ENCODE assay signal across 12 mouse cellular contexts in the genomic region with DNA sequence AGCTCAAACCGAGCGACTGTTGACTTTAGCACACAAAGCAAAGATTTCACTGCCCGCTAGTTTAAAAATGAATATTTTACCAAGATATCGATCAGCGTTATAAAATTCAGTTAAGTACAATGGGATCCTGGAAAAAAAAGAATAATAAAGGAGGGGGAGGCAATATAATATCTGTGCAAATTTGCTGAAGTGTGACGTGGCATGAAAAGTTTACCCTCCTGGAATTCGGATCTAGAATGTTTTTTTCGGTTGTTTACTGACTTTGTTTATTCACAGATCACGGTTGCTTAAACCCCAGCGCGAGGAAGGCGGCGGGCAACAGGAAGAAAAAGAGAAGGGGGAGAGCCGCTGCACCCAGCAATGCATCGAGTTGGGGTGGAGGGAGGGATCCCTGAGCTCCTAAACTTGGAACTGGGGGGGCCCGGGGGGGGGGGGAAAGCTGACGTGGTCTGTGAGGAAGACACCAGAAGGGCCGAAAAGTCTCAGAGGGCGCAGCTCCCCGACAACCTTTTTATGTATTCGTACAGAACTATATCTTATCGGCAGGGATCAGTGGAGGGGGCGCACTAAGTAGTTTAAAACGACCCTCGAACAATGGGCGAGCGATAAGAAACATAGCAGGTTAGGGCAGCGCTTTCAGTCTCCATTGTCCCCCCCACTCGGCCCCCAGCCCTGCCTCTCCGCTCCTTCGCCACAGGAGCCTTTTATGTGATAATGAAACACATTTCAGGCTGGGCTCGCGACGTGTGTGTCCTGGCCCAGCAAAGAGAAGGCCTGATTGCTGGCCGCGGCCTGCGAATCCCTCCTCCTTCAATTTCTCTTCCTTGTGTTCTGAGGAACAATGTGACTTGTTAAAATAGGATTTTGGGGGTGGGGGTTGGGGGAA. TPM values are rescaled to one million over a fixed set of nuclear protein-coding genes. Genes with fewer than 3 reads are reported as not detected.
DNase-seq lines count a peak whose midpoint lies in the region; ATAC-seq and TF ChIP-seq lines count a peak whose summit lies in the region.
"Had no signal": no experiment of that assay in that cellular context is flagged by ENCODE, and none has a peak within 500 bp of the region (broad histone marks: within the 10 kb centered on the region; RNA-seq: fewer than 3 reads in every experiment).

No protein-coding gene starts in this region.

- TF ChIP-seq POLR2A in lung, adult 2 months (IDR thresholded peaks at IDR 0.05; ENCODE audit: borderline replicate concordance, extremely low read depth, low read depth, low read length): no peak

- no peaks in the 10 kb centered on the region; the same call in 1 of the 2 replicates for H3K9me3 ChIP-seq in erythroblast, embryonic 14.5 days (ENCODE audit: control insufficient read depth, low read length)
- H3K9me3 ChIP-seq in intestine, embryonic 15.5 days: no peaks in the 10 kb centered on the region
- H3K9me3 ChIP-seq: embryonic facial prominence, embryonic 13.5 days had no signal

- H3K36me3 ChIP-seq in erythroblast, embryonic 14.5 days (ENCODE audit: control insufficient read depth): no peaks in the 10 kb centered on the region; the same call in 1 of the 2 replicates
- no peaks in the 10 kb centered on the region for H3K36me3 ChIP-seq in intestine, embryonic 15.5 days
- H3K36me3 ChIP-seq: embryonic facial prominence, embryonic 13.5 days had no signal

- no peak overlapping the region for H3K27ac ChIP-seq in intestine, embryonic 15.5 days
- H3K27ac ChIP-seq: embryonic facial prominence, embryonic 13.5 days had no signal

- peak overlapping the region; percentile 46 for H3K4me2 ChIP-seq in intestine, embryonic 15.5 days (replicated peaks)
- H3K4me2 ChIP-seq: embryonic facial prominence, embryonic 13.5 days had no signal

- no peaks in the 10 kb centered on the region for H3K4me1 ChIP-seq in erythroblast, embryonic 14.5 days (ENCODE audit: control insufficient read depth)
- H3K4me1 ChIP-seq in lung, adult 2 months (ENCODE audit: control insufficient read depth, insufficient read depth, low read length): no peaks in the 10 kb centered on the region; the same call in 1 of the 2 replicates
- peaks cover 15% of the 10 kb centered on the region for H3K4me1 ChIP-seq in intestine, embryonic 15.5 days (replicated peaks)

- peaks cover 95% of the 10 kb centered on the region for H3K27me3 ChIP-seq in erythroblast, embryonic 14.5 days (ENCODE audit: control insufficient read depth)
- peaks cover 93% of the 10 kb centered on the region for H3K27me3 ChIP-seq in intestine, embryonic 15.5 days (replicated peaks)

- H3K4me3 ChIP-seq in erythroblast, embryonic 14.5 days (replicated peaks): peak overlapping the region; percentile 53
- H3K4me3 ChIP-seq in lung, adult 2 months (replicated peaks; ENCODE audit: extremely low read depth, low read depth, low read length): peak overlapping the region; percentile 42
- H3K4me3 ChIP-seq in intestine, embryonic 15.5 days (replicated peaks): peak overlapping the region; percentile 28
- H3K4me3 ChIP-seq: embryonic facial prominence, embryonic 13.5 days; myocyte had no signal

- no peak for TF ChIP-seq CTCF in lung, adult 2 months (IDR thresholded peaks at IDR 0.05; ENCODE audit: insufficient read depth, low read length)

- ATAC-seq in erythroblast, adult 5-6 weeks (replicated peaks; ENCODE audit: low FRiP score, poor library complexity, severe bottlenecking): no peak
- no peak for ATAC-seq in intestine, embryonic 15.5 days

- 3% methylated on average over 37 of the region's 37 CpGs for WGBS in lung, adult 2 months
- 2% methylated on average over 37 of the region's 37 CpGs for WGBS in intestine, embryonic 15.5 days

- peak; percentile 47 for DNase-seq in lung, adult 2 months
- DNase-seq in lung, postnatal 36 days: no peak
- peak; percentile 67 for DNase-seq in retina, postnatal 1 day
- DNase-seq in natural killer cell, adult 2 months (ENCODE audit: low spot score in 2 of 2): no peak
- no peak for DNase-seq in adrenal gland, postnatal 36 days
- DNase-seq: gastrocnemius, postnatal 36 days had no signal

- H3K9ac ChIP-seq in intestine, embryonic 15.5 days: 0 out of 2 replicates have a peak overlapping the region, but pooled peaks have one; percentile 22
- H3K9ac ChIP-seq: embryonic facial prominence, embryonic 13.5 days had no signal

RNA-seq across cellular contexts. Expression of a gene that starts 6.3 kb away (rescaled TPM):
- polyA plus RNA-seq in erythroblast, embryonic 14.5 days (2012): 0.13 TPM in 1 of 2 replicates, not detected in the other
- total RNA-seq in erythroblast, adult 5-6 weeks (2015; ENCODE audit: low replicate concordance): not detected in 2 replicates
- not detected in 2 replicates for total RNA-seq in erythroblast, adult 5-6 weeks (2017; ENCODE audit: low replicate concordance)
- polyA plus RNA-seq in lung, adult 2 months (2012; rRNA removed): 80.1 and 106 TPM in 2 replicates
- polyA plus RNA-seq in intestine, embryonic 15.5 days (2015; fragmentation: Nextera tagmentation; extraction: Ambion mirVana): 5.4 and 5.8 TPM in 2 replicates
- not detected for total RNA-seq in adrenal gland, postnatal 36 days (2021)
- total RNA-seq: gastrocnemius, postnatal 36 days; left cerebral cortex, postnatal 14 days had no signal

Comparison
In these comparisons a context has a peak if more than half of its experiments do, and no peak if none do; other contexts are left out.
1. DNase-seq: peak in lung, adult 2 months (single experiment) and retina, postnatal 1 day (single experiment); none in lung, postnatal 36 days (single experiment), natural killer cell, adult 2 months (0 of 2) and adrenal gland, postnatal 36 days (0 of 2).
2. RNA of a gene that starts 6.3 kb away (polyA plus RNA-seq): 80.1 to 106 TPM in lung, adult 2 months; 5.4 to 5.8 TPM in intestine, embryonic 15.5 days and 0.13 TPM in erythroblast, embryonic 14.5 days; every median in the first group is over 10 times any median in the second.
3. Peak in every context shown above with its lines, with median percentiles within 50 percentile points of each other: H3K4me3 ChIP-seq.